Mouse (Mus musculus) spleen, adult 12 weeks (tissue): ENCODE results near the gene Gba2.
"Not testable (repeated sequence)": the region's sequence is repeated elsewhere in the genome, so short reads cannot be mapped to it uniquely, and the experiment has no call there.

Experiments
- DNase-seq: peaks from one replicate; pipeline ENCODE4 v3.0.0; 2022; ENCODE audit warnings: low spot score

The Gba2 gene

GRCm38 (mm10) chr4:43578376-43579204 lies at the start of gene Gba2, which contains the start of gene Rgp1:
Gba2 (minus strand) TSS chr4:43578873.
Rgp1 (plus strand) TSS chr4:43578715.
- peak; percentile 90 for DNase-seq

DNA sequence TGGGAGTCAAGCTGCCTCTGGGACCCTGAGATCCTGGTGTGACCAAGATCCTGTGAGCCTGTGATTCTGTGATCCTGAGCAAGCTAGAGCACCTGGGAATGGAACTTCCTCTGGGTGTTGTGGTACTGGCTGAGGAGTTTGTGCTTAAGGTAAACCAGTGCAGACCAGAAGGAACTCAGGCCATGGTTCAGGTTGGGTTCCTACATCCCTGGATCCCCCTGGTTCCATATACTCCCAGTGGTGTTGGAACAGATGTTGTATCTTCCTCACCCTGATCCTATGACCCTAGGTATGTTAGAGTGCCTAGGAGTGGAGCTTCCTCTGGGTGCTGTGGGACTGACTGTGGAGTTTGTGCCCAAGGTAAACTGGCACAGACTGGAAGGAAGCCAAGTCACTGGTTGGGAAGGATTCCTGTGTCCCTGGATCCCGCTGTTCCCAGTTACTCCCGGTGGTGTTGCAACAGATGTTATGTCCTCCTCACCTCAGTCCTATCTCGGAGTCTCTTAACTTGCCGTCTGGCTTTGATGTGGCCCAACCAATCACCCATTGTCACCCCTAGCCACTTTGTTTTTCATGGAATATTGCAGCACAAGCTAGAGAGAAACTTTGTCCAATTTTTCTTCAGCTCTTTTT lies 41.6 kb upstream of the Gba2 start:
- no peak for DNase-seq

DNA sequence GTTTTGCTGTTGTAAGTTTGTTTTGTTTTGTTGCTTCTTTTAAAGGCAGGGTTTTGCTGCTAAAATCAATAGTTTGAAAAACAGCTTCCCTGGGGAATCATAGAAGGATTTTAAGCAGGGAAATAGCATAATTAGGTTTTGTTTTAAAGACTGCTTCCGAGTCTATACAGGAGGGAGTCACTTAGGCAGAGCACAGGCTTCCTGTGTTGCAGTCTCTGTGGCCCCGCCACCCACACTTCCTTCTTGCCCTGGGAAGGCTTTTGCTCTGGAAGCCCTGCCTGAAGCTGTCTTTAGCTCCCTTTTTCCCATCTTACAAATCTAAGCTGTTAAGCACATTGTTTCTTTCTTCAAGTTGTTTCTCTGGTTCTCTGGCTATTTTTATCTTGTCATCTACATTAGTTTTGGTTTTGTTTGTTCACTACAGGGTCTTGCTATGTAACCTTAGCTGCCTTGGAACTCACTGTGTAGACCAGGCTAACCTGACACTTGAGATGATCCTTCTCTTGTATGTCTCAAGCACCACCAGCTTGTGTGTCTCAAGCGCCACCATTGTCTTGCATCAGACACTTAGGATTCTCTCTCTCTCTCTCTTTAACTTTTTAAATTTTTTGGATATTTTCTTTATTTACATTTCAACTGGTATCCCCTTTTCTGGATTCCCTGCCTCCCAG lies 34.5 kb upstream of the Gba2 start:
- DNase-seq, result no peak

- DNase-seq, result no peak
These were observed 33.9 kb upstream of the Gba2 start for GRCm38 (mm10) chr4:43612534-43612933.

DNA sequence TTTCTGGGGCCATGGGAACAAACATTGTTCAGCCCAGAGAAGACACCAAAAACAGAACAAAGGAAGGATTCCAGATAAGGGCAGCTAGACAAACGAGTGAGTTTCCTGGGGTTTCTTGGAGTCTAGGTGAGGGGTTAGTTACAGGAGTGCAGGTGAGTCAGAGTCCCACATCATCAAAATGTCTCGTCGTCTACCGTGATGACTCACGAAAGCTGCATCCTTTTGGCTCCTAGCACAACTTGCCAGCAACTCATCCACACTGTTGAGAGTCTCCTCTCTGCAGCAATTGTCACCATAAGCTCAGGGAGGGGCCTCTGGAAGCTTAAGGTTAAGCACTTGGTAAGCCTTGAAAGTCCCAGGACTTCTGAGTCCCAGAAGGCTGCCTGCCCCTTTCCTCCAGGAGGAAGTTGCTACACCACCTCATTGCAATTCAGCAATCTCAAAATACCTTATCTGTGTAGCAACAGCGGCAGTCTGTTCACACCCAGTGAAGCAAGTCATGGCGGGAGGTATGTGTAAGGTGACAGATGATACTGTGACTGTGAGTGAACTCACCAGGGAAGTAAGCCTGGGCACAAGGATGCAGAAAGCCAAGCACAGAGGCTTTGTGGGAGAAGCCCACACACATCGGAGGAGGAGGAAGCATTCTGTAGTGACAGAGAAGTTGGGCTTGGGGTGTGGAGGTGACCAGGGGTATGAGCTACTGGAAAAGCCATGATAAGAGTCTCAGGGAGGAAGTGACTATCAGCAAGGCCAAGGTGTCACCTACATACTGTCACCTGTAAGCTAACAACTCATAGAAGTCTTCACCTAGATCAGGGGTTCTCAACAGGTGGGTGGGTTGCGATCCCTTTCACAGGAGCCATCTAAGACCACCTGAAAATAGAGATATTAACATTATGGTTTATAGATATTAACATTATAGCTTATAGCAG lies 26.3 kb upstream of the Gba2 start:
- DNase-seq, result peak; percentile 44

- no peak for DNase-seq
These were observed 25.4 kb upstream of the Gba2 start for GRCm38 (mm10) chr4:43604099-43604498.

DNA sequence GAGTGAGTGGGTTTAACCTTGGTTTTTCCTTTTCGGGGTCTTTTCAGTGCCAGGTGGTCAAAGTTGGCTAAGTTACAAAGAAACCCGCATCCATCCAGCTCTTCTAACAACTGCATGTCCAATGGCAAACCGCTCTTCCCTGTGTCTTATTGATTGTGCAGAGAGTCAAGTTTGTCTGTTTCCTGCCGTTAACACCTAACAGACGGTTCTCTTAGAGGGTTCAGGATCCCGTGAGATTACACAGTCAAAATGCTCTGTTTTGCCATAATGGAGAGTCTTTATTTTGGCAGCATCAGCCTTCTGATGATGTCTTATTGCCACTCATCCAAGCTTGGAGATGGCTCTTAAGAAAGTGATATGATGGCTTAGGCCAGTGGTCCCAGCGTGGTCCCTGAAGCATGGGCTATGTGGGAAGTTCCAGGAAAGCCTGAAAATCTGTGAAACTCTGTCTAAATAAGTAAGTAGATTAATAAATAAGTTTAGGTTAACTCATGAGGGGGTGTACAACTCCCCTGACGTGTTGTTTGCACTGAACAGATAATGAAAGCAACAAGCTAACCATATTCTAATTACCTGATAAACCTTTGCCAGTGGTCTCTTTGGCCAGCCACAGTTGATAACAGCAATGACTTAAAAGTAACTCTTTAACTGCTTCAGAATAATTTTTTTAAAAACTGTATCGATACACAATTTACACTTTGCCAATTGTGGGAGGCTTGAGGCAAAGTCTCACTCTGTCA lies 21.7 kb upstream of the Gba2 start:
- no peak for DNase-seq

- DNase-seq, result no peak
These were observed 20.1 kb upstream of the Gba2 start for GRCm38 (mm10) chr4:43598650-43599380.

DNA sequence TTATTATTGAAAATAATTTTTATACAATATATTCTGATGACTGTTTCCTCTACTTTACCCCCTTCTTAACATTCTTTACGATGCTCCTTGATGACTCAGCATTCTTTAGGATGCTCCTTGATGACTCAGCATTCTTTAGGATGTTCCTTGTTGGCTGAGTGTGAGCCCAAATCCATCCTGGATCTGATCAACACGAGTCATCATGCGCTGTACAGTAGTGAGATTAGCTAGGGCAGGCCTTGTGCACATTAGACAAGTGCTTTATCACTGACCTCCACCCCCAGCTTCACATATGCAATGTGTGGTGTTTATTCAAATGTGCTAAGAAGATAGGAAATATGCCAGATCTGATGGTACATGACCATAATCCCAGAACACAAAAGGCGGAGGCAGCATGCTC lies 19.5 kb upstream of the Gba2 start:
- DNase-seq, result peak; percentile 27

DNA sequence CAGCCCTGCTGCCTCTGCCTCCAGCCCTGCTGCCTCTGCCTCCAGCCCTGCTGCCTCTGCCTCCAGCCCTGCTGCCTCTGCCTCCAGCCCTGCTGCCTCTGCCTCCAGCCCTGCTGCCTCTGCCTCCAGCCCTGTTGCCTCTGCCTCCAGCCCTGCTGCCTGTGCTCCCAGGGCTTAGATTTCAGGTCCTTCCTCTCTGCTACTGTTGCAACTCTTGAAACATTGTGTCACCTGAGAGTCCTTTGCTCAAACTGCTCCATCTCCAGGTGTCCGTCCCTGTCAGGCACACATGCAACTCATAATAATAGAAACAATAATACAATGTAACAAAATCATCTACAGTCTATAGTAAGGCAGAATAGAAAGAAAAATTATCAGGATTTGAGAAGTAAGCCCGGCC lies 17.9 kb upstream of the Gba2 start:
- not testable (repeated sequence) for DNase-seq

GRCm38 (mm10) chr4:43593453-43593852 lies 14.8 kb upstream of the Gba2 start:
- no peak for DNase-seq

- DNase-seq, result no peak
These were observed 13.3 kb upstream of the Gba2 start for GRCm38 (mm10) chr4:43591961-43592360.

DNA sequence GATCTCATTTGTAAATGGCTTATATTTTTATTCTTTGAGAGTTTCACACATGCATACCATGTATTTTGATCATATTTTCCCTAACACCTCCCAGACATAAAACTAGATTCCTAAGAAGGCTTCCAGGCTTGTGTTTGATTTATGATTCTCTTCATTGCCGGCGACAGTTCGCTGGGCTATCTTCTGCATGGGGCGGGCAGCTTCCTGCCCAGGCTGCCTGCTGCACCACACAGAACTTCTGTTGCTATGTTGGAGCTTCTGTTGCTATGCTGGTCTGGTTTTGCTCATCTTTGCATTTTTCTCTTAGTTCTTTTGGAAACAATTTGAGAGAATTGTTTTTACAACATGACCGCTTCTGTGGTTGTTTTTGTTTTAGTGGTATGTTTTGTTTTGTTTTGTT lies 12.9 kb upstream of the Gba2 start:
- DNase-seq, result no peak

DNA sequence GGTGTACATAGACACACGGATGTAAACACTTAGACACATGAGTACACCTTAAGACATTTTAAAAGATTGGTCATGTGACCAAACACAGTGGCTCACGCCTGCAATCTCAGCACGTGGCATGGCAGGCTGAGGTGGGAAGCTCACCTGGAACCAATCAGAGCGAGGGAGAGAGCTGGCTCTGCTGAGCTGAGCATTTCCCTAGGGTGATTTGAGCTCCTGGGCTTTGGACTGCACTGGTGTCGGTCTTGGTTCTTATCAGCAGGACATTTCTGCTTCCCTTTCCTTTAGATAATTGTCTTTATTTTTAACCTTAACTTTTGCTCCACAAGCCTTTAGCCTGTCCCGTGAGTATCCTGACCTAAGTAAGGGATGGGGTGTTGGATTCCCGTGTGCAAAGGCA lies 9.0 kb upstream of the Gba2 start:
- no peak for DNase-seq

- no peak for DNase-seq
These were observed 7.7 kb upstream of the Gba2 start for GRCm38 (mm10) chr4:43586411-43586810.

- DNase-seq, result no peak
These were observed 7.0 kb upstream of the Gba2 start for GRCm38 (mm10) chr4:43585682-43586081.

DNA sequence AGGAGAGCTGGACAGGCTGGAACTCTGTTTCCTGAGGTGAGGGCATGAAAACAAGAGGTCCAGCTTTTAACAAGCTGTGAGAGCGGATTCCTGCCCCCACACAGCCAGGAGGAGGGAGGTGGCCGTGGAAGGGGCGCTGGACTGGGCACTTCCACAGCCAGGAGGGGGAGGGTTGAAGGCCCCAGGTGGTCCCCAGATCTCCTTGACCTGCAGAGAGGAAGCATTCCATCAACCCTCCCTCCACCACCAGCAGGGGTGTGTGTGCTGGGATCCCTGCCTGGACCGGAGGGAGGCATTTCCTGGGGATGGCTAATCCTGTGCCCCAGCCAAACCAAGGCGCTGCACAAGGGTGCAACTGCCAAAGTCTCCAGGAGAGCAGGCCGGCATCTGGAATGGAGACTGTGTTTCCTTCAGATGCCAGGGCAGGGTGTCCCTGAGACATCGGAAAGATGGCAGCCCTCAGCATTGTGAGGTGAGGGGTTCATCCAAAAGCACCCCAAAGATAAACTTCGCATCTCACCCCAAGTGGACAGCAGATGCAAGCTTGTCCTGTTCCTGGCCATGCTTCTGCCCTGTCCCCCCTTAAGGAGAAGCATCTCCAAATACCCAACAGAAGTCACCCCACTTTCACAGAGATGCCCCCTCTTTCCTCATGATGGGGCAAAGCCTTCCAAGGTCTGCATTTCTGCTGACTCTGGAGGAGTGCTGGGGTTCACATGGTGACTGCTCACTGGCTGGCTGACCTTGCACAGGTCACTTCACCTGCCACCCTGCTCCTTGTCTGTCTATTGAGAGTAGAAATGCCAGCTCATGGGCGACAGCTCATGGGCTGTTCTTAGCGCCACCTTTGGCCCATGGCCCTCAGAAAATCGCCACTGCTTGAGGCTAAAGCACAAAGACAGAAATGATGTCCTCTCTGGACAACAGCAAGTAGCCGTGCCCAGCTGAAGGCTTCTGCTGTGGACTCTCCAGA lies 6.1 kb upstream of the Gba2 start, which contains the start of gene Msmp:
TSS of gene Msmp (minus strand) at position 51 of the 973 bp plus-strand sequence.
- DNase-seq, result no peak

- DNase-seq, result no peak
These were observed 4.7 kb upstream of the Gba2 start for GRCm38 (mm10) chr4:43583421-43583820.

DNA sequence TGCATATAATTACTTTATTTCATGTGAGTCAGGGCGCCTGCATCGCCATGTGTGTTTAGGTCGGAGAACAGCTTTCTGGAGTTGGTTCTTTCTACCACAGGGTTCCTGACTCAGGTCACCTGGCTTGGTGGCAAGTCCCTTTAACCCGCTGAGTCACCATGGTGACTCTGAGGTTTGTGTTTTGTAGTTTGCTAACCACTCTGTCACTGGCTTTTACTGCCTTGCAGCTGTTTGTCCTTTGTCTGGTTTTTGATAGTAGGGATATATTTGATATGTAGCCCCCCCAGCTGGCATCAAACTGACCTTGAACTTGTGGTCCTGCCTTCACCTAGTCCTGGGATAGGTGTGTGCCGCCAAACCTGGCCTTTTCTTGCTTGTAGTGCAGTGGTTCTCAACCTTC lies 3.6 kb upstream of the Gba2 start:
- DNase-seq, result no peak
